Mouse (Mus musculus) v-Abl transformed pro-B cells (cell line): ENCODE measurements around the gene Frs3.
"Not testable (repeated sequence)": the region's sequence is repeated elsewhere in the genome, so short reads cannot be mapped to it uniquely, and the experiment has no call there.

Experiments
- in situ Hi-C, 2 experiments: fragments of 400-800 bp; cut with MboI; formaldehyde crosslinking; loops; one replicate each; pipeline ENCODE4 v1.15.1; 2025; ENCODE audit not compliant: unreplicated experiment in 2 of 2

Frs3 gene

DNA sequence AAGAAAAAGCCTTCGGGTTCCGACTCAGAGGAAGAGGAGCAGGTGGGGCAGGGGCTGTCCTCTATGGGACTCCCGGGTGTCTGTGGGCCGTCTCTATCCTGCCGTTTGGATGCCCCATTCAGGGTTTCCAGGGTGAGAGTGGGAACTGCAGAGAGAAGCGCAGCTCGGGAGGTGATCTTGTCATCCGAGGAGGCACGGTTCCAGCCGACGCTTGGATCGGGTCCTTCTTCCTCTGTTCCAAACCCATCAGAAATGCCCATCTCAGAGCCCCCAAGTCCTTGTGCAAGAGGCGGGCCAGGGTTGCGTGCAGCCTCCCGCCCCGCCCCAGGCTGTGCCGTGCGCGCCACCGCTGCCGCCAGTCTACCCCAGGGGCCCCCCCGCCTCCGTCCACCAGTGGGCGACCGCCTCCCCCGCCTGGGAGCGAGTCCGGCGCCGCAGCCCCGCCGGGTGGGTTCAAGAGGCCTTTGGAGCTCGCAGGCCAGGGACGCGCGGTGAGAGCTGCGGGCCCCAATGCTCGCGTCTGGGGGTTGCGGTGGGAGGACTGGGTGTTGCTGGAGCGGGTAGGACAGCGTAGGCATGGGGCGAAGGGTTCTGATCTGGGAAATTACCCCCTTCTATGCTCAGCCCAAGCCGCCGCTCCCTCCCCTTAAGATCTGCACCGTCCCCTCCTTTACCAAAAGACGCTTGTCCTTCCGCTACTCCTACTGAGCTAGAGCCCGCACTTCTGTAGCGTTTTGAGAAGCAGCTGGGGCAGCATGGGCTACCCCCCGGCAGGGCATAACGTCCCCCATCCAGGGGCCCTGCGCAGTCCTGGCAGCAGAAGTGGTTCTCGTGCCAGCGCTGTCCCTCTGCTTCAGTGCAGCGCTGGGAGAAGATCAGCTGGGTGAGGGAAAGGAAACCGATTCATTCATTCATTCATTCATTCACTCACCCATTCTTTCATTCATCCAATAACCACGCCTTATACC lies at the start of gene Frs3:
Gene Frs3 (plus strand): TSS at position 423 of the 968 bp plus-strand sequence.
- in situ Hi-C loops, result loop anchor here (5.0 to 25.0 kb wide), 4 partner anchors 54 to 677 kb away; partner anchors contain the start of genes Bysl (in 1 of the 2), Ccnd3 (in 1 of the 2), Gm20517 (in 1 of the 2) and Med20 (in 1 of the 2)

DNA sequence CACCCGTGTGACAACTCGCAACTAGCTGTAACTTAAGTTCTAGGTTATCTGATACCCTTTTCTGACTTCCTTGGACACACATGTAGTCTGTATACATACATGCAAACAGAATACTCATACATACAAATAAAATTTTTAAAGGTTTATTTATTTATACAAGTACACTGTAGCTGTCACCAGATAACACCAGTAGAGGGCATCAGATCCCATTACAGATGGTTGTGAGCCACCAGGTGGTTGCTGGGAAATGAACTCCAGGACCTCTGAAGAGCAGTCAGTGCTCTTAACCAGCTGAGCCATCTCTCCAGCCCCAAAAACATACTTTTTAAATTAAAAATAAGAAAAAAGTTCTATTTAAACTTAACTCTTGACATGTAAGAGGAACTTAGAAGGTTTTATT lies 45.8 kb upstream of the Frs3 start:
- in situ Hi-C loops, result no loop called here

DNA sequence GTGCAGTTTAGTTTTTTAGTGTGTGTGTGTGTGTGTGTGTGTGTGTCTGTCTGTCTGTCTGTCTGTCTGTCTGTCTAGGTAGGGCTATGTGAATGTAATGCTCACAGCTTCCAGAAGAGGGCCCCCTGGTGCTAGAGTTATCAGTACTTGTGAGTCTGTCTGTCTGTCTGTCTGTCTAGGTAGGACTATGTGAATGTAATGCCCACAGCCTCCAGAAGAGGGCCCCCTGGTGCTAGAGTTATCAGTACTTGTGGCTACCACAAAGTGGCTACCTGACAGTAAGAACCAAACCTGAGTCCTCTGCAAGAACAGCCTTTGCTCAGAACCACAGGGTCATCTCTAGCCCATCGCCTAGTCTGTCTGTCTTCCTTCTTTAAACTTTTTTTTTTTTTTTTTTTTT lies 42.1 kb upstream of the Frs3 start:
- in situ Hi-C loops, result no loop called here

DNA sequence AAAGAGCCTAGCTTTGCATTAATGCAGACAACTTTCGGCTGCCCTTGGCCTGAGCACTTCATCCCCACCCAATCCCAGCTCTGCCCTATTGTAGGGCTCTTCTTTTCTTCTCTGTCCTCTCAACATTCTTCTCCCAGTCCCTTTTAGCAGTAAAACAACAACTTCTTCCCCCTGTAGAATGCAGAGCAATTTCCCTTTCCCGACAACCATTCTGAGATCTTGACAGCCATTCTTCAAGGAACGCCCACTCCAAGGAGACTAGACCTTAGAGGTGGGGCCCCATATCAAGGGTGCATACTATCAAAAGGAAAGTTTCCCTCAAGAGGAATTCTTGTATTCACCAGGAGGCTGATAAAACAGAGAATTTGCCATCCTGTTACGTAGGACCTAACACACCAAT lies 39.9 kb upstream of the Frs3 start:
- in situ Hi-C loops, result no loop called here

DNA sequence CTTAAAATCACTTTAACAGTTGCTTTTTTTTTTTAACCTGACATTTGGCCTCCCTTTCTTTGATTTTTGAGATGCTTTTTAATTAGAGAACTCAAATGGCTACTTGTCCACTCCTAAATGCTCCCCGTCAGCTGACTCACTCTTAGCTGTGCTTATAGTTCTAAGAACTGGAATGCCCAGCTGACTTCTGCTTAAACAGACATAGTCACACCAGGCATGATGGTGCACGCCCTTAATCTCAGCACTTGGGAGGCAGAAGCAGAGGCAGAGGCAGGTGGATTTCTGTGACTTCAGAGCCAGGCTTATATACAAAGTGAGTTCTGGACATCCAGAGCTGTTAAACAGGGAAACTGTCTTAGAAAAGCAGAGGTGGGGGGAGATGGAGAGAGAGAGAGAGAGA lies 36.9 kb upstream of the Frs3 start:
- in situ Hi-C loops, result no loop called here

DNA sequence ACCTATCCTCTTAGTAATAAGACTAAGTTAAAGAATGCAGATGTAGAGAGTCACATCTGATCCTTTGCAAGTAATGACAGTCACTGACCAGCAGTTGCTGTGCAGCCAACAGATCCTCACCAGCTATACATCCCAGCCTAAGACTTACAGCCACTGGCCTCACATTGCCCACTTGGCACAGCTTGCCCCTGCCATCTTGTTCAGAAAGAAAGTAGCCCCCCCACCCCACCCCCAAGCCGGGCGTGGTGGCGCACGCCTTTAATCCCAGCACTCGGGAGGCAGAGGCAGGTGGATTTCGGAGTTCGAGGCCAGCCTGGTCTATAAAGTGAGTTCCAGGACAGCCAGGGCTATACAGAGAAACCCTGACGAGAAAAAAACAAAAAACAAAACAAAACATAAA lies 34.5 kb upstream of the Frs3 start:
- in situ Hi-C loops, result not testable (repeated sequence)

DNA sequence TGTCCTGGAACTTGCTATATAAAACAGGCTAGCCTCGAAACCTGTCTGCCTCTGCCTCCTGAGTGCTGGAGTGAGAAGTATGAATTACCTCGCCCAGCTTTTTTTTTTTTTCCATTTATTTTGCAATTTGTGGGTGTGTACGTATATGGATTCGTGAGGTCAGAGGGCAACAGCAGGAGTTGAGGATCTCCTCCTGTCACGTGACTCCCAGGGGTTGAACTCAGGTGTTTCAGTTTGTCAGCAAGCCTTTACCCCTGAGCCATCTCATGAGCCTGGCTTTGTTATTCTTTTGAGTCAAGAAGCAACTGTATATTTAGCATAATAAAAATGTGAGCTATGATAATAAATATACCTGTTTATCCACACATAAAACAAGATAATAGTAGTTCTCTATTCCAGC lies 33.1 kb upstream of the Frs3 start:
- in situ Hi-C loops, result no loop called here

DNA sequence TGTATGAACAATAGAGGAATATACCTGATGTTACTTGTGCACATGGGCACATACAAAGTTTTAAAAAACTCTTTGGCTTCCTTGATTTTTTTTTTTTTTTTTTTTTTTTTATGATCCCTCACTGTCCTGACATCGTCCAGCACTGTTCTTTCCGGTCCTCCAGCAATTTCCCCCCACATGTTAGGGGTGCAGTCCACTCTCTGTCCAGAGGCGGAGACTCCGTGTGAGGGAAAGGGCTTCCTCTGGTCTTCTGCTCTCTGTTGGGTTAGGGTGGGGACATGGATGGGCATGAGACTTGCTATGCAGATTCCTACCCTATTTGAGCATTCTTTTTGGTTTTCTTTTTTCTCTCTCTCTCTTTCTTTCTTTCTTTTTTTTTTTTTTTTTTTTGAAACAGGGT lies 30.9 kb upstream of the Frs3 start:
- in situ Hi-C loops, result no loop called here

DNA sequence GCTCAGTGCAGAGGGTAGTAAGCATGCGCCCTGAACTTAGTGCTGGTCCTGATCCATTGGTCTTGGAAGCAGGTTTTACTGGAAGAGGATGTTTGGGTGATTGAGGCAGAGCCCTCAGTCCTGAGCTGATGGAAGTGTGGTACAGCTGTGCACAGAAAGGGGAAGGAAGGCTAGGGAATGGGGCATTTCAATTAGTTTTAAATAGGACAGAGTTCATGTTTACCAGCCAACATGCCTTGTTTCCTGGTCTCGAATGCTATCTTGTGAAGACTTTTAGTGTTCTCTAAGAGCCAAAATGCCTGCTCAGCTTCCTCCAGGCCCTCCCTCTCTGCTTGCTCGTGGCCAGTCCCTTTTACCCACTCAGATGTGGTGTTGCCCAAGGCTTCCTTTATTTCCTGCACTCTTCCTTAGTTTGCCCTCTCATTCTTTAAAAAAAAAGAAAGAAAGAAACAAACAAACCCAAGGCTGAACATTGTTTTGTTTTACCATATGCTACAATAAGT lies 30.0 kb upstream of the Frs3 start:
- in situ Hi-C loops, result no loop called here

DNA sequence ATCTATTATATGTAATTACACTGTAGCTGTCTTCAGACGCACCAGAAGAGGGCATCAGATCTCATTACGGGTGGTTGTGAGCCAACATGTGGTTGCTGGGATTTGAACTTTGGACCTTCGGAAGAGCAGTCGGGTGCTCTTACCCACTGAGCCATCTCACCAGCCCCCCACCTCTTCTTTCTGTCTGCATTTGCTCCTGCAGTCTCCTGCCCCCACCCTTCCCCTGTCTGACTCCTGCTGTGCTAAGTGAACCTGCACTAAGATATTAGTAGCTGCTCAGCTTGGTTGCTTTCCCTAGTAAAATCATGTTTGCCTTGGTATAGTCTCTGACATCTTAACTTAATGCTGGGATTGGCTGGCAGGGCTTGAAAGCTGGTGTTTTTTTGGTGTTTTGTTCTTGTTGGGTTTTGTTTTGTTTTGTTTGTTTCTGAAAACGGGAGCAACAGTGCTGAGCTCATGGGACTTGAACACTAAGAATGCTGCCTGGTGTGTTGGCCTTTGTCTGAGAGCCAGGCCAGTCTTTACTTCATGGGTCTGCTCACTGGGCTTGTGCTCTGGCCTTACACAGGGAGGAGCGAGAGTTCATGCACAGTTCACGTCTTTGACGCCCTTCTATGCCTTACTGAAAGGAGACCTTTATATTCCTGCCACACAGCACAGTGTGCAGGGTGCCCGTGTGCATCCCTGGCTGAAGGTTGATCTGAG lies 25.7 kb upstream of the Frs3 start:
- in situ Hi-C loops, result no loop called here

DNA sequence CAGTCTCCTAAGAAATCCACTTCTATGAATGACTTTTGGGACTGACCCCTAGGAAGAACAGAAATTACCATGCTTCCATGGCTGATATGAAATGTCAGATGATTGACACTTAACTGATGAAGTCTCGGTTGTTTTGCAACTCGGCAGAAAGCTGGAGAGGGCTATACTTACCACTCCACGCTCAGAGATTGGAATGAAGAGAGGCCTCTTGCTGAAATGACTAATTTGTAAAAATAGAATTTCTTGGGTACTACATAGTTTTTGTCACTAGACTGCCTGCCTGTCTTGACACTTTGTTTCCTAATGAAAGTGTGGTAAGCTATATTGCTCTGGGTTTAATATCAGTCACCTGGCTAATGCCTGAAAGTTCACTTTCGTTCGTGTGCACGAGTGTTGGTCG lies 24.4 kb upstream of the Frs3 start:
- in situ Hi-C loops, result no loop called here

DNA sequence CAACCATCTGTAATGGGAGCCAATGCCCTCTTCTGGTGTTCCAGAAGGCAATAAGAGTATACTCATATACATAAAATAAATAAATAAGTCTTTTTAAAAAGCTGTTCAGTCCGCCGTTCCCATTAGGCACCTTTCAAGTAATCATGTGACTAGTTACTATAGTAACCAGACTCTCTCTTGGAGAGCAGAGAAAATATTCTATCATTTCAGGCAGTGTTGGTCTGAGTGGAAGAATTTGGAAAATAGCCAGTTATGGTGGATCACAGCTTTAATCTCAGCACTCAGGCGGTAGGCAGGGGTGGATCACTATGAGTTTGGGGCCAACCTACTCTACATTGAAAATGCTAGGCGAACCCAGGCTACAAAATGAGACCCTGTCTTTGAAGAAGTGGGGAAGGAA lies 19.7 kb upstream of the Frs3 start:
- in situ Hi-C loops, result no loop called here

DNA sequence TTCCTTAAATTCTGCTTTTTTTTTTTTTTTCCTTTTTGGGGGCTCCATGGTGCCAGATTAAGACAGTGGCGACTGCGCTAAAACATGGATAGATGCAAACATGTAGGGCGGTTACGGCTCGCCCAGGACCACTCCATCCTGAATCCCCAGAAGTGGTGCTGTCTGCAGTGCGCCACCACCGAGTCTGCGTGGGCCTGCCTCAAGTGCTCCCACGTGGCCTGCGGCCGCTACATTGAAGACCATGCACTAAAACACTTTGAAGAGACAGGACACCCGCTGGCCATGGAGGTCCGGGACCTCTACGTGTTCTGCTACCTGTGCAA lies 16.9 kb upstream of the Frs3 start:
- in situ Hi-C loops, result no loop called here

DNA sequence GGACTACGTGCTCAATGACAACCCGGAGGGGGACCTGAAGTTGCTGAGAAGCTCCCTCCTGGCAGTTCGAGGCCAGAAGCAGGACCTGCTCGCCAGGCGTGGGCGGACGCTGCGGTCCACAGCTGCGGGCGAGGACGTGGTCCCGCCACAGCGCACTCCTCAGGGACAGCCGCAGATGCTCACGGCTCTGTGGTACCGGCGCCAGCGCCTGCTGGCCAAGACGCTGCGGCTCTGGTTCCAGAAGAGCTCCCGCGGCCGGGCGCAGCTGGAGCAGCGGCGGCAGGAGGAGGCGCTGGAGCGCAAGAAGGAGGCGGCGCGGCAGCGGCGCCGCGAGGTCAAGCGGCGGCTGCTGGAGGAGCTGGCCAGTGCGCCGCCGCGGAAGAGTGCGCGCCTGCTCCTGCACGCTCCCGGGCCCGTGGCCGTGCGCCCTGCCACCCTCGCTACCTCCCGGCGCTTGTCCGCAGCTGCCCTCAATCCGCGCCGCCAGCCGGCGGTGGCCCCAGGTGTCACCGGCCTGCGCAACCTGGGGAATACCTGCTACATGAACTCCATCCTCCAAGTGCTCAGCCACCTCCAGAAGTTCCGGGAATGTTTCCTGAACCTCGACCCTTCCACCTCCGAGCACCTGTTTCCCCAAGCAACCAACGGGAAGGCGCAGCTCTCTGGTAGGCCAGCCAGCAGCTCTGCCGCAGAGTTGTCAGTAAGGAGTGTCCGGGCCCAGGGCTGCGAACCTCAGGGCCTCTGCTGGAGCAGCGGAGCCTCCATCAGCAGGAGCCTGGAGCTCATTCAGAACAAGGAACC lies 16.3 kb upstream of the Frs3 start:
- in situ Hi-C loops, result no loop called here

DNA sequence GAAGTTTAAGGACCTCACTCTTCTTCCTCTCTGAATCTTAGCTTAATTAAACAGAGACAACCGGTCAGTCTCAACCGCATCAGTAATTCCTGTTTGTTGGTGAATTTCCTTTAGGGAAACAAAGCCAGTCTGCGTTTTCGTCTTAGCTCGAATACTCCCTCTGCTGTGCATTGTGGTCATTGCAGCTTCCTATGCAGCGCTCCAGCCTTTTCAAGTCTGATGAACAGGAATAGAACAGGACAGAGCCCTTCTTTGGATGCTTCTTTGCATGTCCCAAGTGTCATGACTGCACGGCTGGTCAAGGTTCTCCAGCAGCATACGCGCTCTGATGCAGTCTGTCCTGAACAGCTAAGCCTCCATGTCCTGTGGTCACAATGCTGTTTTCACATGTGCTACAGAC lies 12.2 kb upstream of the Frs3 start:
- in situ Hi-C loops, result loop anchor here in 1 of 2 experiments (25.0 kb wide), 1 partner anchor 664 kb away; the partner anchor contains the start of gene Ubr2

DNA sequence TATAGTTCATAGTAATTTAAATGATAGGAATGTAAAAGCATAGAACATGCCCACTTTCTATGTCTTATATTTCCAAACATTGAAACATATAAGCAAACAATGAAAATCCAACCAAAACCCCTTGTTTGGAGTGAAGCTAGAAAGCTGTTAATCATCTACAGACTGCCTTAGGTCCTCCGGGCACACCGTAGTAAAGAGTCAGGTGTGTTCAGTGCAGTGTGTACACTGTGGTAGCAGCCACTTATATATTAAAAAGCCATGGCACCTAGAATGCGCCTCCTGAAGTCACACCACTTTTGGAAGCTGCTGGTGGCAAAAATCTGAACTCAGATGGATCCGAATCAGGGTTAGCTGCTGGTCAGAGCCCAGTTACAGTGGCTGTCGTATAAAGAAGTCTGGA lies 10.6 kb upstream of the Frs3 start:
- in situ Hi-C loops, result loop anchor here in 1 of 2 experiments (25.0 kb wide), 1 partner anchor 666 kb away; the partner anchor contains the start of gene Ubr2

DNA sequence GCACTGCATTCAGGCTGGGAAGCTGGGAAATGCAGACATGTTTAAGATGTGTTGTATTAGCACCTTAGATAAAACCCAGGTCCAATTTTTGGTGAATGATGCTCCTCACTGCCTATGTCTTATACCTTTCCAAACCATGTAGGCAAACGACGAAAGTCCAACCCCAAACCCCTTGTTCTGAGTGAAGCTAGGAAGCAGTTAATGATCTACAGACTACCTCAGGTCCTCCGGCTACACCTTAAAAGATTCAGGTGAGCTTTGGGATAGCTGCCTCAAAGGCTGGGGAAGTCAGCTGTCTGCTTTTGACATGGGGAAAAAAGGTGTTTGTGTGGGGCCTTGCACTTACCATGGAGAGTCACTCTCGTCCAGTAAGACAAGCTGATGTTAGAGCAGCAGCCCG lies 10.1 kb upstream of the Frs3 start:
- in situ Hi-C loops, result loop anchor here in 1 of 2 experiments (25.0 kb wide), 1 partner anchor 666 kb away; the partner anchor contains the start of gene Ubr2

DNA sequence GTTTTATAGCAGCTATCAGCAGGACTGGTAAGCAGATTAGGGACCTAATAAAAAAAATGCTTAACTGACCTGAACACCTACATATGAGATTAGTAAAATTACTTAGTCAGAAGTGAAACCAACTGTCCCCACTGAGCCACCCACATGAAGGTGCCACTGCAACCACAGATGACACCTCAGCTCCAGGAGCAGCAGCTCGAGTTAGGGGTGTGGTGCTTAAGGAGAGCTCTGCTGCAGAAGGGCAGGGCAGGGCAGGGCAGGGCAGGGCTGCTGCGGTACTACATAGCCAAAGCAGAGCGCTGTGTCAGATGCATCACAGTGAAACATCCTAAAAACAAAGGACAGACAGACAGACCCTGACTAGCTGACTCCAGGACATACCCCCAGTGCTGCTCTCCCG lies 6.0 kb upstream of the Frs3 start:
- in situ Hi-C loops, result loop anchor here (10.0 to 25.0 kb wide), 3 partner anchors 48 to 671 kb away; partner anchors contain the start of genes Ccnd3 (in 1 of the 2), Taf8 (in 1 of the 2), Ubr2 (in 1 of the 2) and Usp49 (in 1 of the 2)

DNA sequence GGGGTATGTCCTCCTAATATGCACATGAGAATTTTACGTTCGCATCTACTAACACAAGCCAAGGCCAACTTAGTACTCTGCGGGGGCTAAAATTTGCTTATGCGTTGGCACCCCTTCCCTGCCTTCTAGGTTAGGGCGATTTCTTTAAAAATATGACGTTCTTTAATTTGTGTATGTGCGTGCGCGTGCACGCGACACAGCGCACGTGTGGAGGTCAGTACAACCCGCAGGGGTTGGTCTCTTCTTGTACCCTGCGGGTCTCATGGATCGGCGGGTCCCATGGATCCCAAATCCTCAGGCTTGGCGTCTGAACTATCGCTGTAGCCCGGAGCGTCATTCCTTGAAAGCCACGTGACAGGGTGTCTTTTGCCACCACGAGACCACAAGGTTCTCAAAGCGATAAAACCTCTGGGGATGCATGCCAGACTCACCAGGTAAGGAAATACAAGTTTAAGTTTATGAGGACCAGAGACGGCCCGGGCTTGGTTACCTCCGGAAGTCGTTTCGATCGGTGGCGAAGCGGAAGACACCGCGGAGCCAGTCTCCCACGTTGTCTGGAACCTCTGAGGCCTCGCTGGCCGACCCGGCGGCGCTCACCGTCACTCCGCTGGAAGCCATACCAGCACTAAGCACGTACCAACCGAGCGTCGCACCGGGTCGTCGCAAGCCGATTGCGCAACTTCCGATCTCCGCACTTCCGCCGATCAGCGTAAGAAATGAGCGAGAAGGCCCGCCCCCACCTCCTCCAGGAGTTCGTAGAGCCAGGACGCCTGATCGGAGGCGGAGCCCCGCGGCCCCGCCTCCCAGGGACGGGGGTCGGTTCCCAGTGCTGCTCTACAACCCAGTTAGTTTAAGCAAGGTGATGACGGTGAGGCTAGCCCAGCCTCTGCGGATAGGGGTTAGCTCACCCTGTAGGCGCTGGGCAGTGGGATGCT lies 1.2 kb upstream of the Frs3 start:
- in situ Hi-C loops, result loop anchor here (5.0 to 25.0 kb wide), 4 partner anchors 53 to 675 kb away; partner anchors contain the start of genes Bysl (in 1 of the 2), Ccnd3 (in 1 of the 2), Gm20517 (in 1 of the 2) and Med20 (in 1 of the 2)
